Mouse (Mus musculus) layer of hippocampus, postnatal 10 days (tissue): ENCODE measurements around the gene Usp37. TPM values are rescaled to one million over a fixed set of nuclear protein-coding genes. Genes with fewer than 3 reads are reported as not detected.

Experiments
- microRNA-seq, 2 experiments: library from miRNA; unstranded; fragments of <30 nt; microRNA quantifications; one replicate each; pipeline ENCODE4 v1.2.0; 2021
- total RNA-seq, 2 experiments: library from RNA; stranded (reverse); gene quantifications; 2 replicates each; pipeline ENCODE4 v1.2.3; 2021

Gene Usp37
- total RNA-seq, 2 experiments from 2014 or later, result 18.1 to 21.9 TPM

Small RNA genes lying within 50 kb of the gene (microRNA-seq; reads per million reads assigned to microRNA genes)
- gene Gm25035 (0 reads per million in 2 experiments), gene Mir26b (2,745 to 4,137 reads per million in 2 experiments)

Other genes starting within 250 kb of the Usp37 start
- gene Tmbim1, start 238.7 kb downstream of the Usp37 start, total RNA-seq, result 10 to 100 TPM; 10.5 to 11.6 TPM
- 1 to 10 TPM; 1.2 to 1.7 TPM for gene Catip, start 182.2 kb downstream of the Usp37 start, total RNA-seq
- gene Slc11a1, start 169.1 kb downstream of the Usp37 start, total RNA-seq, result 1 to 10 TPM; 2.0 to 3.0 TPM
- gene Ctdsp1, start 152.8 kb downstream of the Usp37 start, total RNA-seq, result 10 to 100 TPM; 23.8 to 27.2 TPM
- 1 to 10 TPM in 1 of 2 experiments, under 1 TPM in 1; 0.31 to 1.2 TPM for gene Vil1, start 134.9 kb downstream of the Usp37 start, total RNA-seq
- gene Cnot9, start 38.2 kb downstream of the Usp37 start, total RNA-seq, result 10 to 100 TPM; 37.2 to 38.1 TPM
- 10 to 100 TPM; 15.1 to 17.3 TPM for gene Plcd4, start 1.4 kb downstream of the Usp37 start, total RNA-seq
- 10 to 100 TPM; 24.8 TPM for gene Zfp142, start 44.0 kb upstream of the Usp37 start, total RNA-seq
- gene Bcs1l, start 44.0 kb upstream of the Usp37 start, total RNA-seq, result 10 to 100 TPM; 20.6 to 21.5 TPM
- gene Rnf25, start 57.1 kb upstream of the Usp37 start, total RNA-seq, result 10 to 100 TPM; 48.9 to 60.6 TPM
- gene Stk36, start 57.2 kb upstream of the Usp37 start, total RNA-seq, result 10 to 100 TPM in 1 of 2 experiments, 1 to 10 TPM in 1; 8.4 to 11.4 TPM
- 10 to 100 TPM; 30.7 to 31.7 TPM for gene Ttll4, start 117.5 kb upstream of the Usp37 start, total RNA-seq
- 1 to 10 TPM in 1 of 2 experiments, under 1 TPM in 1; 0.33 to 1.6 TPM for gene Cyp27a1, start 169.3 kb upstream of the Usp37 start, total RNA-seq
- not detected for gene Prkag3, start 204.9 kb upstream of the Usp37 start, total RNA-seq
- gene Wnt6, start 227.6 kb upstream of the Usp37 start, total RNA-seq, result 1 to 10 TPM in 1 of 2 experiments, under 1 TPM in 1; 0.75 to 1.3 TPM
- gene Wnt10a, start 247.2 kb upstream of the Usp37 start, total RNA-seq, result 1 to 10 TPM; 1.1 to 1.2 TPM